Mouse (Mus musculus) frontal cortex, adult 2 months (tissue): ENCODE results near the gene Satl1. TPM values are rescaled to one million over a fixed set of nuclear protein-coding genes. Genes with fewer than 3 reads are reported as not detected.

ENCODE experiments used
- DNase-seq, 2 experiments: peaks; one replicate each; pipeline ENCODE4 v3.0.0; 2022; ENCODE audit warnings: low spot score in 1 of 2; ENCODE audit errors: extremely low spot score in 1 of 2
- polyA plus RNA-seq: library from polyadenylated mRNA; depleted of rRNA; stranded (reverse); fragments of >200 nt; gene quantifications from 2 replicates; pipeline ENCODE4 v1.2.3, GENCODE M21; 2012; rRNA removed

Gene Satl1
- polyA plus RNA-seq: not detected in 2 replicates

GRCm38 (mm10) chrX:112406679-112407078, at the start of gene Satl1:
Satl1 (minus strand) TSS chrX:112406779.
- DNase-seq: no peak

GRCm38 (mm10) chrX:112438064-112438463, 31.5 kb upstream of the Satl1 start:
- DNase-seq: no peak

GRCm38 (mm10) chrX:112437580-112437979, 31.0 kb upstream of the Satl1 start:
- DNase-seq: no peak

- peak in 1 of 2 experiments; percentile 61 for DNase-seq
Observed at GRCm38 (mm10) chrX:112422998-112423397, 16.4 kb upstream of the Satl1 start.

- no peak for DNase-seq
Observed at GRCm38 (mm10) chrX:112412309-112412708, 5.7 kb upstream of the Satl1 start.

- DNase-seq: peak; percentile 8 to 14
Observed at GRCm38 (mm10) chrX:112370577-112371410, 35.8 kb downstream of the Satl1 start.

- DNase-seq: peak in 1 of 2 experiments; percentile 4
Observed at GRCm38 (mm10) chrX:112368426-112368825, 38.2 kb downstream of the Satl1 start.

GRCm38 (mm10) chrX:112348395-112348791, 58.2 kb downstream of the Satl1 start:
- peak in 1 of 2 experiments; percentile 74 for DNase-seq

GRCm38 (mm10) chrX:112347467-112348394, 58.8 kb downstream of the Satl1 start:
- DNase-seq: no peak

GRCm38 (mm10) chrX:112339486-112339885, 67.1 kb downstream of the Satl1 start:
- no peak for DNase-seq

Other genes with a start within 250 kb of the Satl1 start
- not detected in 2 replicates for gene 4933403O08Rik, start 167.7 kb downstream of the Satl1 start, polyA plus RNA-seq
- gene Apool, start 95.4 kb downstream of the Satl1 start, polyA plus RNA-seq: 4.6 and 5.1 TPM in 2 replicates
- 0.08 TPM in 1 of 2 replicates, not detected in the other for gene 2010106E10Rik, start 88.5 kb upstream of the Satl1 start, polyA plus RNA-seq
- gene Zfp711, start 193.7 kb upstream of the Satl1 start, polyA plus RNA-seq: 9.5 and 11.2 TPM in 2 replicates